Mouse (Mus musculus) heart, embryonic 14.5 days (tissue): ENCODE measurements around the gene H2-T24. TPM values are rescaled to one million over a fixed set of nuclear protein-coding genes. Genes with fewer than 3 reads are reported as not detected.
A peak's percentile ranks its signal among the peaks of the same experiment; 100 is the strongest.

Experiments used
- ATAC-seq: fragments of 200-750 bp; cut with Nextera tagmentation; 2 replicates; pipeline ENCODE4 v1.8.0; 2017; ENCODE audit warnings: low read depth, moderate TSS enrichment; ENCODE audit not compliant: insufficient number of reproducible peaks, insufficient read depth, low FRiP score
- H3K27ac ChIP-seq, 2 experiments: fragments of 200-500 bp in 1 of 2; fragments of 300-500 bp in 1 of 2; sonication (generic) in 1 of 2; replicated peaks in 1 of 2; 2 replicates each; pipeline ENCODE4 v1.5.1; 2012 to 2014; ENCODE audit warnings: low read depth in 2 of 2, low read length in 2 of 2, control low read depth in 1 of 2, mild to moderate bottlenecking in 1 of 2, mixed read lengths in 1 of 2; ENCODE audit not compliant: control insufficient read depth in 1 of 2, insufficient read depth in 1 of 2
- H3K27me3 ChIP-seq: fragments of 300-500 bp; sonication (generic); 2 replicates; pipeline ENCODE4 v1.6.1; 2014; ENCODE audit warnings: mild to moderate bottlenecking, low read length, control low read depth; ENCODE audit not compliant: control insufficient read depth, insufficient read depth
- H3K36me3 ChIP-seq: fragments of 300-500 bp; sonication (generic); 2 replicates; pipeline ENCODE4 v1.6.1; 2014; ENCODE audit warnings: mild to moderate bottlenecking, control low read depth, low read length, mixed read lengths; ENCODE audit not compliant: control insufficient read depth, insufficient read depth
- H3K4me1 ChIP-seq, 2 experiments: fragments of 200-500 bp in 1 of 2; fragments of 300-500 bp in 1 of 2; sonication (generic) in 1 of 2; 2 replicates each; pipeline ENCODE4 v1.6.1; 2012 to 2014; ENCODE audit warnings: low read length in 2 of 2, control low read depth in 1 of 2, mixed read lengths in 1 of 2; ENCODE audit not compliant: control insufficient read depth in 2 of 2, insufficient read depth in 2 of 2
- H3K4me2 ChIP-seq: fragments of 300-500 bp; sonication (generic); 2 replicates; pipeline ENCODE4 v1.6.1; 2014; ENCODE audit warnings: mild to moderate bottlenecking, low read length
- H3K4me3 ChIP-seq, 2 experiments: fragments of 200-500 bp in 1 of 2; fragments of 300-500 bp in 1 of 2; sonication (generic) in 1 of 2; 2 replicates each; pipeline ENCODE4 v1.5.1; 2012 to 2014; ENCODE audit warnings: low read length in 2 of 2, mild to moderate bottlenecking in 2 of 2, control low read depth in 1 of 2, low read depth in 1 of 2, moderate library complexity in 1 of 2; ENCODE audit not compliant: control insufficient read depth in 1 of 2, insufficient read depth in 1 of 2
- H3K9ac ChIP-seq: fragments of 300-500 bp; sonication (generic); 2 replicates; pipeline ENCODE4 v1.6.1; 2014; ENCODE audit warnings: mild to moderate bottlenecking, low read length
- H3K9me3 ChIP-seq: fragments of 300-500 bp; sonication (generic); 2 replicates; pipeline ENCODE4 v1.6.1; 2016; ENCODE audit warnings: low read length, control low read depth; ENCODE audit not compliant: control insufficient read depth
- WGBS: fragments of 180-500 bp; shearing (Covaris S2); extraction: QIAGEN DNeasy Blood & Tissue Kit; methylation state at CpG from one replicate; pipeline ENCODE4 v1.1.7; 2014; 5-methylcytosine and 5-hydroxymethylcytosine counted together
- polyA plus RNA-seq: library from polyadenylated mRNA; unstranded; fragments of >200 nt; fragmentation: Nextera tagmentation; extraction: Ambion mirVana; gene quantifications from 2 replicates; pipeline ENCODE4 v1.2.1, GENCODE M21; 2014

Gene H2-T24
- polyA plus RNA-seq, 1 experiment from 2014 or later: 2.6 TPM

- WGBS: 3% methylated on average over 14 of the region's 14 CpGs
Measured at GRCm38 (mm10) chr17:35994879-35995240, 25.5 kb downstream of the H2-T24 start.

DNA sequence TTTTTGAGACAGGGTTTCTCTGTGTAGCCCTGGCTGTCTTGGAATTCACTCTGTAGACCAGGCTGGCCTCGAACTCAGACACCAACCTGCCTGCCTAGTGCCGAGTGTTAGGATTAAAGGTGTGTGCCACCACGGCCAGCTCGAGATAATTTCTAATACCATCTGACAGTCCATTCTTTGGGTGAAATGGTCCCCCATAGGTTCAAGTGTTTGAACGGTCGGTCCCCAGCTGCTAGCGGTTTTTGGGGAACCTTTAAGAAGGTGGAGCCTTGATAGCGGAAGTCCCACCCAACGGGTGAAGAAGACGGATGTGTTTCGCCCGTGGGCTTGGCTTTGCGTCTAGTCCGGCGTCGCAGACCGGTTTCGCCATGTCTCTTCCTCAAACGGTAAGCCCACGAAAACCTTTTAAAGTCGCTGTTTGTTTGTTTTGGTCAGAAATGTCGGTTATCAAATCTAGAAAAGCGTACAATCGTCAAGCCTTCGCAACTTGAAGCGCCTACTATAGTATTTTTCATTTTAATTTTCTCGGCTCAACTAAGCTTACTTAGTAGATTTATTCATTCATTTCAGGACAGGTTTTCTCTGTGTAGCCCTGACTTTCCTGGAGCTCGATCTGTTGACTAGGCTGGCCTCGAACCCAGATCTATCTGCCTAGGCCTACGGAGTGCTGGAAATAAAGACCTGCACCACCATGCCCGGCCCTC lies 26.0 kb downstream of the H2-T24 start:
- Histone ChIP-seq H3K27me3 (no peaks in the 10 kb centered on the region), H3K27ac (peak overlapping the region; percentile 34 to 46), H3K9me3 (no peaks in the 10 kb centered on the region), H3K4me1 (peaks cover 0 to 14% of the 10 kb centered on the region in 2 experiments; a peak in 3 of 4 replicates), H3K4me3 (peak overlapping the region; percentile 51 to 61), H3K36me3 (peaks cover 7% of the 10 kb centered on the region; the same call in 1 of the 2 replicates), H3K9ac (peak overlapping the region; percentile 78), H3K4me2 (peak overlapping the region; percentile 78)
- ATAC-seq: peak; percentile 47; the same call in 1 of the 2 replicates
- WGBS: 4% methylated on average over 31 of the region's 31 CpGs

More at GRCm38 (mm10) chr17:35994879-35995240, 25.5 kb downstream of the H2-T24 start:
- H3K9ac ChIP-seq: peak overlapping the region; percentile 78
- H3K27me3 ChIP-seq: no peaks in the 10 kb centered on the region
- H3K9me3 ChIP-seq: no peaks in the 10 kb centered on the region
- H3K27ac ChIP-seq: peak overlapping the region in 1 of 2 experiments; percentile 46; a peak in 1 of 4 replicates
- H3K4me1 ChIP-seq: peaks cover 0 to 14% of the 10 kb centered on the region in 2 experiments; a peak in 3 of 4 replicates
- H3K36me3 ChIP-seq: peaks cover 2% of the 10 kb centered on the region; the same call in 1 of the 2 replicates
- no peak for ATAC-seq
- H3K4me2 ChIP-seq: peak overlapping the region; percentile 78
- H3K4me3 ChIP-seq: peak overlapping the region; percentile 51 to 61

DNA sequence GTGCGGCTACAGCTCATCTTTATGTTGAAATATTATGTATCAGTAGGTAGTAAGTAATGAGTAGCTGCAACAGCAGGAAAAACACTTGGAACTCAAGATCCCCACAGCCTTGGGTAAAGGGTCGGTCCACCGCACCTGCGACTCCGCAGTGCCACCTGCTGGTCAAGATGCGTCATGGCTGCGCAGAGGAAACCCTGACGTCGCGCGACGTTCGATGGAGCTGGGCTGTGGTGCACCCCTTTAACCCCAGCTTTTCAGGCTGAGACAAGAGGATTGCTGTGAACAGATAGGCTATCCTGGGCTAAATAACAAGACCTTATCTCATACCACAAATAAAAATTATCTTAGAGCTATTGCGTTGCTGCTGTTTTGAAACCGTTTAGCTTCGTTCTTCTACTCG lies 26.7 kb downstream of the H2-T24 start:
- 6% methylated on average over 17 of the region's 17 CpGs for WGBS
- H3K27me3 ChIP-seq: no peaks in the 10 kb centered on the region

DNA sequence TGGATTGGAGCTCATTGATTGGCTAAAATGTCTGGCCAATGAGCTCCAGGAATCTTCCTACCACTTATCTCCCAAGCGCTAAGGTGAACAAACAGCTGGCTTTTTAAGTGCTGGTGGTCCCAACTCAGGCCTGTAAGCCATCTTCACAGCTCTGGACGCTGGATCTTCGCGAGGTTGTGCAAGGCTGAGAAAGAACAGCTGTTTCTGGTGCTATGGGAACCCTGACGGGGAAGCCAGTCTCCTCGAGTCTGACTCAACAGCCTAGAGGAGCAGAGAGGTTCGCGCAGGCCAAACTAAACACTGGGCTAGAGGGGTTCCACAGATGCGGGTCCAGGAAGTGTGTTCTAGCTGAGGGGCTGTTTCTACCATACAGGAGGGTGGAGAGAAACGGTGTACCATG lies 28.6 kb downstream of the H2-T24 start:
- peaks cover 0 to 7% of the 10 kb centered on the region in 2 experiments; a peak in 3 of 4 replicates for H3K4me1 ChIP-seq
- H3K27ac ChIP-seq: no peak overlapping the region
- H3K27me3 ChIP-seq: no peaks in the 10 kb centered on the region
- WGBS: 29% methylated on average over 10 of the region's 10 CpGs
- no peak overlapping the region for H3K9ac ChIP-seq
- peaks cover 33% of the 10 kb centered on the region for H3K36me3 ChIP-seq
- ATAC-seq: no peak
- no peak overlapping the region for H3K4me3 ChIP-seq
- H3K9me3 ChIP-seq: no peaks in the 10 kb centered on the region
- H3K4me2 ChIP-seq: no peak overlapping the region

More for the DNA sequence above, 26.7 kb downstream of the H2-T24 start:
- H3K9ac ChIP-seq: no peak overlapping the region
- peaks cover 0 to 14% of the 10 kb centered on the region in 2 experiments; a peak in 3 of 4 replicates for H3K4me1 ChIP-seq
- peaks cover 14% of the 10 kb centered on the region for H3K36me3 ChIP-seq
- peak overlapping the region; percentile 78 for H3K4me2 ChIP-seq
- H3K4me3 ChIP-seq: peak overlapping the region in 1 of 2 experiments; percentile 61; a peak in 2 of 4 replicates
- no peak overlapping the region for H3K27ac ChIP-seq
- no peaks in the 10 kb centered on the region for H3K9me3 ChIP-seq
- peak; percentile 40 for ATAC-seq

DNA sequence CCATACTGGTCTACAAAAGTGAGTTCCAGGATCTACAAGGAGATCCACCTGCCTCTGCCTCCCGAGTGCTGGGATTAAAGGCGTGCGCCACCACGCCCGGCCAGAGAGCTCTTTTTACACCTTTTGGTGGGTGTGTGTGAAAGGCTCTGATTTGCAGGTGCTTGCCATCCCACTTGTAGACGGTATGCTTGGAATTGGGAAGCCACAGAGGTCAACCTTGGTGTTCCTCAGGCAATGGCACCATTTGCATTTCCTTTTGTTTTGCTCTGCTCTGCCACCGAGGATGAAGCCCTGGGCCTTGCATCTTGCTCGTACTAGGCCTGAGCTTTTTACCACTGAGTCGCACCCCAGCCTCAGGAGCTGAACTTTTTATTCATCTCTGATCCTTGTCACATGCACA lies 38.6 kb downstream of the H2-T24 start:
- no peak overlapping the region for H3K4me3 ChIP-seq
- WGBS: 90% methylated on average over 9 of the region's 9 CpGs

GRCm38 (mm10) chr17:35980363-35980754 lies 40.0 kb downstream of the H2-T24 start:
- Histone ChIP-seq H3K27me3 (no peaks in the 10 kb centered on the region), H3K27ac (peak overlapping the region; percentile 77 to 90), H3K4me2 (peak overlapping the region; percentile 92), H3K4me1 (peaks cover 11 to 13% of the 10 kb centered on the region in 2 experiments), H3K9me3 (no peaks in the 10 kb centered on the region), H3K9ac (peak overlapping the region; percentile 80), H3K36me3 (peaks cover 55% of the 10 kb centered on the region), H3K4me3 (peak overlapping the region; percentile 82 to 84)
- ATAC-seq: peak; percentile 22
- WGBS: 2% methylated on average over 29 of the region's 29 CpGs

More for the DNA sequence above, 38.6 kb downstream of the H2-T24 start:
- H3K9me3 ChIP-seq: no peaks in the 10 kb centered on the region
- H3K9ac ChIP-seq: peak overlapping the region; percentile 0; the same call in 1 of the 2 replicates
- H3K27me3 ChIP-seq: no peaks in the 10 kb centered on the region
- H3K36me3 ChIP-seq: peaks cover 55% of the 10 kb centered on the region
- H3K27ac ChIP-seq: no peak overlapping the region
- H3K4me2 ChIP-seq: no peak overlapping the region
- no peak for ATAC-seq
- H3K4me1 ChIP-seq: peaks cover 11 to 13% of the 10 kb centered on the region in 2 experiments

- Histone ChIP-seq H3K27ac (peak within 1 kb of the TSS; percentile 90 to 92), H3K4me2 (peak within 1 kb of the TSS; percentile 92), H3K4me1 (peaks cover 11 to 13% of the 10 kb centered on the region in 2 experiments), H3K36me3 (peaks cover 55% of the 10 kb centered on the region), H3K4me3 (peak within 1 kb of the TSS; percentile 82 to 84), H3K9ac (peak within 1 kb of the TSS; percentile 80), H3K27me3 (no peaks in the 10 kb centered on the region), H3K9me3 (no peaks in the 10 kb centered on the region)
- peak; percentile 89 for ATAC-seq
- WGBS: under 1% methylated on average over 88 of the region's 109 CpGs
Measured at GRCm38 (mm10) chr17:35979401-35980362, 40.7 kb downstream of the H2-T24 start, which contains the start of the genes Gnl1 and Prr3. TSS of gene Gnl1 (plus strand) at chr17:35979851. TSS of gene Prr3 (minus strand) at chr17:35980236.
